Mouse (Mus musculus): ENCODE results near the gene Hipk2. TPM values are rescaled to one million over a fixed set of nuclear protein-coding genes. Genes with fewer than 3 reads are reported as not detected.

The Hipk2 gene
- total and polyA plus RNA-seq, 2 experiments from 2014 or later = 17.8 to 28.6 TPM

GRCm38 (mm10) chr6:38741024-38741423 is 134.9 kb downstream of the Hipk2 start:
- Histone ChIP-seq H3K4me3 (ENCODE audit: low read depth, low read length) (no peak overlapping the region), H3K36me3 (ENCODE audit: insufficient read depth) (peaks cover 42% of the 10 kb centered on the region), H3K4me1 (ENCODE audit: insufficient read depth) (no peaks in the 10 kb centered on the region), H3K9ac (no peak overlapping the region), H3K4me2 (ENCODE audit: low read depth) (no peak overlapping the region), H3K9me3 (ENCODE audit: low read length) (no peaks in the 10 kb centered on the region), H3K27me3 (ENCODE audit: insufficient read depth, low read length) (no peaks in the 10 kb centered on the region), H3K27ac (ENCODE audit: low read depth, low read length) (no peak overlapping the region)
- ATAC-seq (no peak), DNase-seq (no peak)
- WGBS = 93% methylated on average over 3 of the region's 3 CpGs
- TF ChIP-seq CTCF (IDR thresholded peaks at IDR 0.05; ENCODE audit: low read depth) = no peak

- H3K9ac ChIP-seq = no peak overlapping the region
- H3K9me3 ChIP-seq (ENCODE audit: low read length) = no peaks in the 10 kb centered on the region
- no peaks in the 10 kb centered on the region for H3K27me3 ChIP-seq (ENCODE audit: insufficient read depth, low read length)
- no peak overlapping the region for H3K4me2 ChIP-seq (ENCODE audit: low read depth)
- ATAC-seq = no peak
- 70% methylated on average over 3 of the region's 3 CpGs for WGBS
- no peak for TF ChIP-seq CTCF (IDR thresholded peaks at IDR 0.05; ENCODE audit: low read depth)
- no peak overlapping the region for H3K4me3 ChIP-seq (ENCODE audit: low read depth, low read length)
- H3K36me3 ChIP-seq (ENCODE audit: insufficient read depth) = peaks cover 40% of the 10 kb centered on the region
- H3K27ac ChIP-seq (ENCODE audit: low read depth, low read length) = no peak overlapping the region
- no peak for DNase-seq
- H3K4me1 ChIP-seq (ENCODE audit: insufficient read depth) = no peaks in the 10 kb centered on the region
Measured at GRCm38 (mm10) chr6:38739266-38739665, 136.7 kb downstream of the Hipk2 start.

- Histone ChIP-seq H3K4me2 (ENCODE audit: low read depth) (no peak overlapping the region), H3K27ac (ENCODE audit: low read depth, low read length) (no peak overlapping the region), H3K27me3 (ENCODE audit: insufficient read depth, low read length) (no peaks in the 10 kb centered on the region), H3K9ac (no peak overlapping the region), H3K4me3 (ENCODE audit: low read depth, low read length) (no peak overlapping the region), H3K9me3 (ENCODE audit: low read length) (no peaks in the 10 kb centered on the region), H3K36me3 (ENCODE audit: insufficient read depth) (peaks cover 37% of the 10 kb centered on the region), H3K4me1 (ENCODE audit: insufficient read depth) (no peaks in the 10 kb centered on the region)
- ATAC-seq (no peak), DNase-seq (no peak)
- no peak for TF ChIP-seq CTCF (IDR thresholded peaks at IDR 0.05; ENCODE audit: low read depth)
- 52% methylated on average over 2 of the region's 2 CpGs for WGBS
Measured at GRCm38 (mm10) chr6:38737763-38738162, 138.2 kb downstream of the Hipk2 start.

GRCm38 (mm10) chr6:38736240-38736639 is 139.7 kb downstream of the Hipk2 start:
- Histone ChIP-seq H3K27ac (ENCODE audit: low read depth, low read length) (no peak overlapping the region), H3K4me3 (ENCODE audit: low read depth, low read length) (no peak overlapping the region), H3K36me3 (ENCODE audit: insufficient read depth) (peaks cover 30% of the 10 kb centered on the region), H3K4me2 (ENCODE audit: low read depth) (no peak overlapping the region), H3K4me1 (ENCODE audit: insufficient read depth) (no peaks in the 10 kb centered on the region), H3K27me3 (ENCODE audit: insufficient read depth, low read length) (no peaks in the 10 kb centered on the region), H3K9ac (no peak overlapping the region), H3K9me3 (ENCODE audit: low read length) (no peaks in the 10 kb centered on the region)
- DNase-seq (peak; percentile 83), ATAC-seq (peak; percentile 89)
- TF ChIP-seq CTCF (IDR thresholded peaks at IDR 0.05; ENCODE audit: low read depth) = peak; percentile 93
- WGBS = 22% methylated on average over 4 of the region's 4 CpGs

GRCm38 (mm10) chr6:38732681-38733080 is 143.3 kb downstream of the Hipk2 start:
- peaks cover 31% of the 10 kb centered on the region for H3K36me3 ChIP-seq (ENCODE audit: insufficient read depth)
- WGBS = 69% methylated on average over 3 of the region's 3 CpGs
- TF ChIP-seq CTCF (IDR thresholded peaks at IDR 0.05; ENCODE audit: low read depth) = no peak
- H3K4me3 ChIP-seq (ENCODE audit: low read depth, low read length) = no peak overlapping the region
- H3K9me3 ChIP-seq (ENCODE audit: low read length) = no peaks in the 10 kb centered on the region
- no peaks in the 10 kb centered on the region for H3K27me3 ChIP-seq (ENCODE audit: insufficient read depth, low read length)
- H3K4me2 ChIP-seq (ENCODE audit: low read depth) = no peak overlapping the region
- no peak for DNase-seq
- H3K27ac ChIP-seq (ENCODE audit: low read depth, low read length) = no peak overlapping the region
- no peak overlapping the region for H3K9ac ChIP-seq
- no peaks in the 10 kb centered on the region for H3K4me1 ChIP-seq (ENCODE audit: insufficient read depth)
- ATAC-seq = no peak

GRCm38 (mm10) chr6:38730169-38731146 is 145.5 kb downstream of the Hipk2 start:
- Histone ChIP-seq H3K27me3 (ENCODE audit: insufficient read depth, low read length) (no peaks in the 10 kb centered on the region), H3K27ac (ENCODE audit: low read depth, low read length) (peak overlapping the region; percentile 54; the same call in 1 of the 2 replicates), H3K9ac (no peak overlapping the region), H3K4me3 (ENCODE audit: low read depth, low read length) (no peak overlapping the region), H3K36me3 (ENCODE audit: insufficient read depth) (peaks cover 24% of the 10 kb centered on the region), H3K9me3 (ENCODE audit: low read length) (no peaks in the 10 kb centered on the region), H3K4me1 (ENCODE audit: insufficient read depth) (no peaks in the 10 kb centered on the region), H3K4me2 (ENCODE audit: low read depth) (no peak overlapping the region)
- no peak for TF ChIP-seq CTCF (IDR thresholded peaks at IDR 0.05; ENCODE audit: low read depth)
- peak; percentile 21 for DNase-seq
- WGBS = 64% methylated on average over 15 of the region's 15 CpGs
- ATAC-seq = peak; percentile 91

GRCm38 (mm10) chr6:38725515-38725914 is 150.4 kb downstream of the Hipk2 start:
- H3K27me3 ChIP-seq (ENCODE audit: insufficient read depth, low read length) = no peaks in the 10 kb centered on the region
- 94% methylated on average over 3 of the region's 3 CpGs for WGBS

More at GRCm38 (mm10) chr6:38725515-38725914, 150.4 kb downstream of the Hipk2 start:
- no peak for ATAC-seq
- no peak overlapping the region for H3K9ac ChIP-seq
- no peak overlapping the region for H3K4me2 ChIP-seq (ENCODE audit: low read depth)
- H3K36me3 ChIP-seq (ENCODE audit: insufficient read depth) = peaks cover 18% of the 10 kb centered on the region
- H3K9me3 ChIP-seq (ENCODE audit: low read length) = no peaks in the 10 kb centered on the region
- no peaks in the 10 kb centered on the region for H3K4me1 ChIP-seq (ENCODE audit: insufficient read depth)
- H3K27ac ChIP-seq (ENCODE audit: low read depth, low read length) = no peak overlapping the region
- no peak for DNase-seq
- TF ChIP-seq CTCF (IDR thresholded peaks at IDR 0.05; ENCODE audit: low read depth) = no peak
- H3K4me3 ChIP-seq (ENCODE audit: low read depth, low read length) = no peak overlapping the region

Data from forebrain, postnatal 0 days (tissue).